In genomic region chr12:54068757-54069146, GRCm38 (mm10) we compare ENCODE assay signal across 11 mouse cellular contexts.
A peak's percentile ranks its signal among the peaks of the same experiment; 100 is the strongest.
DNase-seq lines count a peak whose midpoint lies in the region; ATAC-seq and TF ChIP-seq lines count a peak whose summit lies in the region.
"Had no signal": no experiment of that assay in that cellular context is flagged by ENCODE, and none has a peak within 500 bp of the region (broad histone marks: within the 10 kb centered on the region; RNA-seq: fewer than 3 reads in every experiment).

No protein-coding gene starts in this region.

- H3K27ac ChIP-seq in heart, embryonic 14.5 days (replicated peaks in 1 of 2; ENCODE audit: control insufficient read depth in 1 of 2, insufficient read depth in 1 of 2, low read depth in 2 of 2, low read length in 2 of 2): no peak overlapping the region
- H3K27ac ChIP-seq in forebrain, embryonic 11.5 days (ENCODE audit: low read depth, low read length): no peak overlapping the region
- no peak overlapping the region for H3K27ac ChIP-seq in limb, embryonic 14.5 days (replicated peaks; ENCODE audit: low read depth, low read length)
- H3K27ac ChIP-seq in cerebellum, adult 2 months (ENCODE audit: insufficient read depth, low read length): no peak overlapping the region
- H3K27ac ChIP-seq: liver, embryonic 15.5 days had no signal

- peak overlapping the region; percentile 54; the same call in 1 of the 2 replicates for H3K9ac ChIP-seq in heart, embryonic 14.5 days (ENCODE audit: low read length)
- no peak overlapping the region for H3K9ac ChIP-seq in forebrain, embryonic 11.5 days (ENCODE audit: low read length)
- no peak overlapping the region for H3K9ac ChIP-seq in limb, embryonic 14.5 days (ENCODE audit: low read depth, low read length, severe bottlenecking)
- H3K9ac ChIP-seq: liver, embryonic 15.5 days had no signal

- no peak for ATAC-seq in heart, embryonic 14.5 days (ENCODE audit: insufficient number of reproducible peaks, insufficient read depth, low FRiP score, low read depth)
- ATAC-seq in forebrain, embryonic 11.5 days (replicated peaks; ENCODE audit: low FRiP score): no peak
- ATAC-seq in limb, embryonic 14.5 days (ENCODE audit: low FRiP score, low read depth): no peak
- ATAC-seq: inflammation-experienced regulatory T-cells, adult 6 months had no signal

- no peak for TF ChIP-seq POLR2A in limb, embryonic 14.5 days (IDR thresholded peaks at IDR 0.05; ENCODE audit: borderline replicate concordance, extremely low read depth, insufficient read depth, insufficient read length)
- TF ChIP-seq POLR2A in cerebellum, adult 2 months (IDR thresholded peaks at IDR 0.05; ENCODE audit: borderline replicate concordance, insufficient read depth, low read length): no peak

- WGBS in heart, embryonic 14.5 days: 56% methylated on average over 27 of the region's 27 CpGs
- WGBS in forebrain, embryonic 11.5 days: 70% methylated on average over 27 of the region's 27 CpGs
- WGBS in limb, embryonic 14.5 days: 64% methylated on average over 26 of the region's 27 CpGs
- WGBS in cerebellum, adult 2 months: 61% methylated on average over 27 of the region's 27 CpGs

- H3K27me3 ChIP-seq in heart, embryonic 14.5 days (ENCODE audit: control insufficient read depth, insufficient read depth, low read length): peaks cover 23% of the 10 kb centered on the region
- peaks cover 42% of the 10 kb centered on the region for H3K27me3 ChIP-seq in E14TG2a.4 (ENCODE audit: insufficient read depth, low read length)
- H3K27me3 ChIP-seq in forebrain, embryonic 11.5 days (ENCODE audit: control insufficient read depth, insufficient read depth, low read length): peaks cover 23% of the 10 kb centered on the region
- peaks cover 41% of the 10 kb centered on the region for H3K27me3 ChIP-seq in limb, embryonic 14.5 days (ENCODE audit: control insufficient read depth, insufficient read depth, low read length)
- H3K27me3 ChIP-seq in cerebellum, adult 2 months (ENCODE audit: control insufficient read depth, insufficient read depth, low read length): 0 out of 2 replicates have a peak, but pooled peaks cover 1% of the 10 kb centered on the region

- peak overlapping the region; percentile 93 for H3K4me2 ChIP-seq in heart, embryonic 14.5 days (ENCODE audit: low read length)
- peak overlapping the region; percentile 54 for H3K4me2 ChIP-seq in forebrain, embryonic 11.5 days (ENCODE audit: low read depth, low read length, severe bottlenecking)
- peak overlapping the region; percentile 70 for H3K4me2 ChIP-seq in limb, embryonic 14.5 days (replicated peaks; ENCODE audit: low read depth, low read length, severe bottlenecking)

- H3K4me3 ChIP-seq in heart, embryonic 14.5 days (ENCODE audit: control insufficient read depth in 1 of 2, insufficient read depth in 1 of 2, low read depth in 1 of 2, low read length in 2 of 2): peak overlapping the region in 1 of 2 experiments; percentile 46; a peak in 2 of 4 replicates
- peak overlapping the region; percentile 80 for H3K4me3 ChIP-seq in E14TG2a.4 (replicated peaks; ENCODE audit: low read length)
- no peak overlapping the region for H3K4me3 ChIP-seq in forebrain, embryonic 11.5 days (ENCODE audit: low read depth, low read length)
- peak overlapping the region; percentile 42; the same call in 1 of the 2 replicates for H3K4me3 ChIP-seq in limb, embryonic 14.5 days (replicated peaks; ENCODE audit: low read length)
- no peak overlapping the region for H3K4me3 ChIP-seq in cerebellum, adult 2 months (replicated peaks; ENCODE audit: insufficient read depth, low read depth, low read length)

- no peak for TF ChIP-seq CTCF in E14TG2a.4 (conservative IDR thresholded peaks at IDR 0.05; ENCODE audit: low read length)
- no peak for TF ChIP-seq CTCF in cerebellum, adult 2 months (IDR thresholded peaks at IDR 0.05; ENCODE audit: borderline replicate concordance, insufficient read depth, low read depth, low read length)

- no peaks in the 10 kb centered on the region for H3K36me3 ChIP-seq in heart, embryonic 14.5 days (ENCODE audit: control insufficient read depth, insufficient read depth, low read length)
- H3K36me3 ChIP-seq in E14TG2a.4 (ENCODE audit: insufficient read depth, low read length): no peaks in the 10 kb centered on the region
- no peaks in the 10 kb centered on the region for H3K36me3 ChIP-seq in forebrain, embryonic 11.5 days (ENCODE audit: control insufficient read depth, insufficient read depth, low read length)
- peaks cover 4% of the 10 kb centered on the region; the same call in 1 of the 2 replicates for H3K36me3 ChIP-seq in limb, embryonic 14.5 days (ENCODE audit: control insufficient read depth, insufficient read depth, low read length)
- H3K36me3 ChIP-seq: liver, embryonic 15.5 days had no signal

- H3K9me3 ChIP-seq in heart, embryonic 14.5 days (ENCODE audit: control insufficient read depth, low read length): no peaks in the 10 kb centered on the region
- no peaks in the 10 kb centered on the region for H3K9me3 ChIP-seq in E14TG2a.4 (ENCODE audit: low read length)
- no peaks in the 10 kb centered on the region for H3K9me3 ChIP-seq in forebrain, embryonic 11.5 days (ENCODE audit: control insufficient read depth, low read length)
- no peaks in the 10 kb centered on the region for H3K9me3 ChIP-seq in limb, embryonic 14.5 days (ENCODE audit: control insufficient read depth, low read length)
- H3K9me3 ChIP-seq: liver, embryonic 15.5 days had no signal

- H3K4me1 ChIP-seq in heart, embryonic 14.5 days (ENCODE audit: control insufficient read depth in 2 of 2, insufficient read depth in 2 of 2, low read length in 2 of 2): peaks cover 2 to 9% of the 10 kb centered on the region in 2 experiments; a peak in 3 of 4 replicates
- peaks cover 34% of the 10 kb centered on the region for H3K4me1 ChIP-seq in E14TG2a.4 (replicated peaks; ENCODE audit: low read depth, low read length)
- H3K4me1 ChIP-seq in forebrain, embryonic 11.5 days (replicated peaks; ENCODE audit: control insufficient read depth, insufficient read depth, low read length): peaks cover 9% of the 10 kb centered on the region; the same call in 1 of the 2 replicates
- peaks cover 6% of the 10 kb centered on the region; the same call in 1 of the 2 replicates for H3K4me1 ChIP-seq in limb, embryonic 14.5 days (ENCODE audit: control insufficient read depth, insufficient read depth, low read length)
- no peaks in the 10 kb centered on the region for H3K4me1 ChIP-seq in cerebellum, adult 2 months (ENCODE audit: control insufficient read depth, insufficient read depth, low read length)

- no peak for DNase-seq in heart, adult 8-10 months (ENCODE audit: low spot score)
- no peak for DNase-seq in forebrain, embryonic 11.5 days (ENCODE audit: low spot score)
- no peak for DNase-seq in limb, embryonic 14.5 days (ENCODE audit: low spot score)
- no peak for DNase-seq in urinary bladder, adult 2 months (ENCODE audit: low spot score)
- no peak for DNase-seq in cerebellum, adult 2 months
- no peak for DNase-seq in urinary bladder, postnatal 10 days (ENCODE audit: low spot score)
- DNase-seq: thymus, postnatal 25 days had no signal

Comparison
In these comparisons a context has a peak if more than half of its experiments do, and no peak if none do; other contexts are left out.
1. H3K4me3 ChIP-seq: peak in E14TG2a.4 (single experiment) and limb, embryonic 14.5 days (single experiment); none in forebrain, embryonic 11.5 days (single experiment) and cerebellum, adult 2 months (single experiment).
2. Peak in every context shown above with its lines, with median percentiles within 50 percentile points of each other: H3K4me2 ChIP-seq.